Mouse (Mus musculus) hindbrain, embryonic 14.5 days (tissue): ENCODE data around the gene Sh3pxd2a. TPM values are rescaled to one million over a fixed set of nuclear protein-coding genes. Genes with fewer than 3 reads are reported as not detected.
A peak's percentile ranks its signal among the peaks of the same experiment; 100 is the strongest.

Experiments used
- ATAC-seq: fragments of 200-750 bp; cut with Nextera tagmentation; 2 replicates; pipeline ENCODE4 v1.8.0; 2017; ENCODE audit warnings: moderate number of reproducible peaks, mild to moderate bottlenecking, moderate TSS enrichment, moderate library complexity; ENCODE audit not compliant: low FRiP score
- DNase-seq: peaks from one replicate; pipeline ENCODE4 v3.0.0-alpha.2; 2015; ENCODE audit warnings: low spot score
- H3K27ac ChIP-seq: fragments of 300-500 bp; sonication (generic); 2 replicates; pipeline ENCODE4 v1.5.1; 2014; ENCODE audit warnings: mild to moderate bottlenecking, moderate library complexity
- H3K27me3 ChIP-seq: fragments of 300-500 bp; sonication (generic); 2 replicates; pipeline ENCODE4 v1.6.1; 2014; ENCODE audit warnings: mild to moderate bottlenecking, low read length, mixed read lengths; ENCODE audit not compliant: control insufficient read depth, insufficient read depth
- H3K36me3 ChIP-seq: fragments of 300-500 bp; sonication (generic); replicated peaks from 2 replicates; pipeline ENCODE4 v1.6.1; 2014; ENCODE audit not compliant: control insufficient read depth, insufficient read depth
- H3K4me1 ChIP-seq: fragments of 300-500 bp; sonication (generic); replicated peaks from 2 replicates; pipeline ENCODE4 v1.6.1; 2014; ENCODE audit warnings: antibody characterized with exemption, low read length, mixed read lengths; ENCODE audit not compliant: control insufficient read depth, insufficient read depth
- H3K4me2 ChIP-seq: fragments of 300-500 bp; sonication (generic); replicated peaks from 2 replicates; pipeline ENCODE4 v1.6.1; 2014; ENCODE audit warnings: mild to moderate bottlenecking, moderate library complexity
- H3K4me3 ChIP-seq: fragments of 300-500 bp; sonication (generic); replicated peaks from 2 replicates; pipeline ENCODE4 v1.5.1; 2014; ENCODE audit warnings: mild to moderate bottlenecking, low read length
- H3K9ac ChIP-seq: fragments of 300-500 bp; sonication (generic); 2 replicates; pipeline ENCODE4 v1.6.1; 2014
- H3K9me3 ChIP-seq: fragments of 300-500 bp; sonication (generic); 2 replicates; pipeline ENCODE4 v1.6.1; 2016; ENCODE audit warnings: low read length; ENCODE audit not compliant: control insufficient read depth
- WGBS: fragments of 180-500 bp; shearing (Covaris S2); extraction: QIAGEN DNeasy Blood & Tissue Kit; methylation state at CpG from one replicate; pipeline ENCODE4 v1.1.7; 2014; 5-methylcytosine and 5-hydroxymethylcytosine counted together
- polyA plus RNA-seq: library from polyadenylated mRNA; unstranded; fragments of >200 nt; fragmentation: Nextera tagmentation; extraction: Ambion mirVana; gene quantifications from 2 replicates; pipeline ENCODE4 v1.2.1, GENCODE M21; 2014

Gene Sh3pxd2a
- polyA plus RNA-seq, 1 experiment from 2014 or later = 2.8 TPM

DNA sequence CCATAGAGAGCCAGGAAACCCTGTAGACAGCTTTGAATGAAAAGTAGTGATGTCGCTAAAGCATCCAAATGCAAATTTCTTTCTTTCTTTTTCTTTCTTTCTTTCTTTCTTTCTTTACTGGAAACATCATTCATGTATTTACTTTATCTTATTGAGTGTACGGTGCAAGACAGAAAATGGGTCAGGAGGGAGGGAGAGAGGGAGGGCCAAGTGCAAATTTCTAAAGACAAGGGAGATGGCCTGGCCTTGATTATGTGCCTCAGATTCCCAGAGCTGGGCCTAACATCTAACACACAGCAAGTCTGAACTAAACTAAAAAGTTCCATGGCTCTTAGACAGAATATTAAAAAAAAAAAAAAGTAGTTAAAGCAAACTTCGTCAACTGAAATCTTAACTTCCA is 9.3 kb upstream of the Sh3pxd2a start:
- H3K27ac ChIP-seq = no peak overlapping the region
- 49% methylated on average over 3 of the region's 3 CpGs for WGBS

DNA sequence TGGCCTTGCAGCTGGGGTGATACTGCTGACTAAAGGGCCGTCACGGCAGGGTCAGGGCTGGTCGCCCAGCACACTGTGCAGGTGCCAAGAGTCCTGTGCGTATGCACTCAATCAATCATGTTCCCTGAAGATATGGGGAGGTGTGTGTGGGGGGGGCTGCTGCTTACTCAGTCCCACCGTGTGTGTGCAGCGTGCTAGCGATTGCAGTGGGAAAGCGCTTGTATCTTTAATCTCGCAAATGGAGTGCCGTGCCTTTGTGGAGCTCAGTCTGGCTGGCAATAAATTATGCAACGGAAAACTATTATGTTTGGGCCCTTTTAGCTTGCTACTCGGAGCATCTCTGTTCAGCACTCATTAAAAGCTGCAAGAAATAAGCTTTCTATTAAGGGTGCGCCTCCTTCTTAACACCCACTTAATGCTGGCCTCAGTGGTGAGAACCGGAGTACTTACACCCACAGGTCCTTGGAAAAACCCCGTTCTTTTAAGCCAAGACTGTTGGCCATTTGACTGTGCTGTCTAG is 8.7 kb upstream of the Sh3pxd2a start:
- peaks cover 4% of the 10 kb centered on the region; the same call in 1 of the 2 replicates for H3K4me1 ChIP-seq
- no peaks in the 10 kb centered on the region for H3K27me3 ChIP-seq
- no peaks in the 10 kb centered on the region for H3K9me3 ChIP-seq
- no peak for DNase-seq
- peak overlapping the region; percentile 20; the same call in 1 of the 2 replicates for H3K9ac ChIP-seq
- WGBS = 24% methylated on average over 15 of the region's 15 CpGs
- H3K27ac ChIP-seq = no peak overlapping the region
- H3K4me2 ChIP-seq = peak overlapping the region; percentile 6
- ATAC-seq = 0 out of 2 replicates have a peak, but pooled peaks have one; percentile 24
- H3K4me3 ChIP-seq = no peak overlapping the region
- no peaks in the 10 kb centered on the region for H3K36me3 ChIP-seq

More for the DNA sequence above, 9.3 kb upstream of the Sh3pxd2a start:
- Histone ChIP-seq H3K9ac (no peak overlapping the region), H3K27me3 (no peaks in the 10 kb centered on the region), H3K4me2 (0 out of 2 replicates have a peak overlapping the region, but pooled peaks have one; percentile 6), H3K9me3 (no peaks in the 10 kb centered on the region), H3K36me3 (no peaks in the 10 kb centered on the region), H3K4me1 (peaks cover 4% of the 10 kb centered on the region; the same call in 1 of the 2 replicates), H3K4me3 (no peak overlapping the region)
- no peak for ATAC-seq
- no peak for DNase-seq

GRCm38 (mm10) chr19:47471808-47472207 is 7.6 kb upstream of the Sh3pxd2a start:
- Histone ChIP-seq H3K4me2 (no peak overlapping the region), H3K9ac (no peak overlapping the region), H3K4me3 (no peak overlapping the region), H3K4me1 (peaks cover 4% of the 10 kb centered on the region; the same call in 1 of the 2 replicates), H3K27ac (no peak overlapping the region), H3K36me3 (no peaks in the 10 kb centered on the region), H3K27me3 (no peaks in the 10 kb centered on the region), H3K9me3 (no peaks in the 10 kb centered on the region)
- ATAC-seq (no peak), DNase-seq (no peak)
- WGBS = 79% methylated on average over 4 of the region's 4 CpGs

DNA sequence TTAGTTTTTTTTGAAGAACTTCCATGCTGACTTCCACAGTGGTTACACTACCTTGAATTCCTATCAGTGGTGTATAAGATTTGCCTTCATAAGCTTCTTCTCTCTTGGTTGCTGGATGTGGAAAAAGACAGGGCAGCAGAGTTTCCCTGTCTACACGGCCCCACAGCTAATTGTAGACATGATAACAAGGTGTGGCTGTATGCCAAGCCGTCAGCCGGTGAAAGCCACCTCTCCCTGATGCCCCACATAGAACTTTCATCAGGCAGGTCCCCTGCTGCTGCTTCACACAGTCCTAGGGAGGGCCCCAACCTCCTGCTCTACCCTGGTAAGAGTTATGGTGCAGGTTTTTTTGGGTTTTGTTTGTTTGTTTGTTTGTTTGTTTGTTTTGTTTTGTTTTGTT is 4.5 kb upstream of the Sh3pxd2a start:
- Histone ChIP-seq H3K4me1 (peaks cover 10% of the 10 kb centered on the region), H3K36me3 (no peaks in the 10 kb centered on the region), H3K4me3 (no peak overlapping the region), H3K27me3 (no peaks in the 10 kb centered on the region), H3K9ac (no peak overlapping the region), H3K9me3 (no peaks in the 10 kb centered on the region), H3K27ac (no peak overlapping the region), H3K4me2 (no peak overlapping the region)
- ATAC-seq (no peak), DNase-seq (no peak)
- WGBS = 58% methylated on average over 3 of the region's 3 CpGs

- Histone ChIP-seq H3K4me3 (no peak overlapping the region), H3K4me2 (no peak overlapping the region), H3K4me1 (peaks cover 17% of the 10 kb centered on the region), H3K27ac (no peak overlapping the region), H3K9ac (no peak overlapping the region), H3K27me3 (no peaks in the 10 kb centered on the region), H3K9me3 (no peaks in the 10 kb centered on the region), H3K36me3 (no peaks in the 10 kb centered on the region)
- DNase-seq = no peak
- 71% methylated on average over 8 of the region's 8 CpGs for WGBS
- ATAC-seq = no peak
Measured at GRCm38 (mm10) chr19:47466775-47467174, 2.6 kb upstream of the Sh3pxd2a start.

- WGBS = 60% methylated on average over 9 of the region's 9 CpGs
- no peaks in the 10 kb centered on the region for H3K27me3 ChIP-seq
- no peaks in the 10 kb centered on the region for H3K36me3 ChIP-seq
- no peaks in the 10 kb centered on the region for H3K9me3 ChIP-seq
- no peak overlapping the region for H3K4me3 ChIP-seq
- no peak overlapping the region for H3K9ac ChIP-seq
- no peak for ATAC-seq
- H3K4me1 ChIP-seq = peaks cover 22% of the 10 kb centered on the region
- no peak overlapping the region for H3K4me2 ChIP-seq
- no peak overlapping the region for H3K27ac ChIP-seq
- no peak for DNase-seq
Measured at GRCm38 (mm10) chr19:47465467-47465866, 1.3 kb upstream of the Sh3pxd2a start.

DNA sequence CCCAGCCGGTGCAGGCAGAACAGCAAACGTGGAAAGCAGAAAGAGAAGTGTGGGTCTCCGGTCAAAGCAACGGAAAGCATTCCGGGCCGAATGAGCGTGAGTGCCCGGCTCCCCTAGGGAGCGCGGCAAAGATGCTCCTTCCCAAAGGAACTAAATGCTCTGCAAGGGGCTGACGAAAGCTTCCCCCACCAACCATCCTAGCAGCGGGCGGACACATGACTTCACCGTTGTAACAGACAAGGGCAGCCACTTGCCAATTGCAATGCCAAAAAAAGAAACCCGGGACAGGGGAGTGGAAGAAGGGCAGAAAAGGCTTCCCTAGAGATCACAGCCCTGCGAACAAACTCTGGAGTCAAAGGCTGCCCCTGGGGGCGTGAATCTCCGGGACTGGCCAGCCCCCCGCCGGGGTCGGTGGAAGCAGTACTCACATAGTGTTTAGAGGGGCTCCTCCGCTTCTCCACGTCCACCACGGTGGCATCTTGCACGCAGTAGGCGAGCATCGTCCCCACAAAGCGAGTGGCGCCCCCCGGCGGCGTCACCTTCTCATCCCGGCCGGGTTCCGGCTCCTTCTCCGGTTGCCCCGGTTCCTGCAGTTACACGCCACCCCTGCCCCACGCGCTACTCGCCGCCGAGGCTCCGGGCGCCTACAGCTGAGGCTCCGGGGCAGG is 431 bp downstream of the Sh3pxd2a start:
- H3K36me3 ChIP-seq = no peaks in the 10 kb centered on the region
- peak overlapping the region; percentile 79 for H3K27ac ChIP-seq
- DNase-seq (peak; percentile 70), ATAC-seq (peak; percentile 71)
- WGBS = under 1% methylated on average over 46 of the region's 46 CpGs
- peaks cover 27% of the 10 kb centered on the region for H3K4me1 ChIP-seq
- H3K27me3 ChIP-seq = no peaks in the 10 kb centered on the region
- peak overlapping the region; percentile 75 for H3K4me3 ChIP-seq
- peak overlapping the region; percentile 88 for H3K4me2 ChIP-seq
- peak overlapping the region; percentile 88 for H3K9ac ChIP-seq
- no peaks in the 10 kb centered on the region for H3K9me3 ChIP-seq

- Histone ChIP-seq H3K27me3 (no peaks in the 10 kb centered on the region), H3K4me2 (peak overlapping the region; percentile 88), H3K9ac (peak overlapping the region; percentile 88), H3K36me3 (no peaks in the 10 kb centered on the region), H3K9me3 (no peaks in the 10 kb centered on the region), H3K4me3 (peak overlapping the region; percentile 75), H3K27ac (no peak overlapping the region), H3K4me1 (peaks cover 27% of the 10 kb centered on the region)
- ATAC-seq = no peak
- no peak for DNase-seq
- WGBS = under 1% methylated on average over 13 of the region's 13 CpGs
Measured at GRCm38 (mm10) chr19:47463206-47463605, 995 bp downstream of the Sh3pxd2a start.

DNA sequence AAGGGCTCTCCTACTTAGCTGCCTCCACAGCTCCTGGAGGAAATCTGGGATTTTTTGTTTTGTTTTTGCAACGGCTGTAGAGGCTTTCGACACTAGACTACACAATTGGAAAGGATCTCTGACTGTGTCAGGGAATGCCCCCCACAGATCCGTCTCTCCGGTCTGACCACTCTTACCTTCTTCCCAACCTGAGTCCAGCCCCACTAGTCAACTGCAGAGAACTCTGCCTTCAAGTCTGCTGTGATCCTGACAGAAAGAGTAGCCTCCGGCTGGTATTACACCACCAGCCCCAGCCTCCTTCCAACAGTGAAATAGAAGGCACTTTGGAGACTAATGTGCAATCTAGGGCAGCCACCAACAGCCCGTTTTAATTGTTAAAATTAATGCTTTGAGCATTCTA is 1.5 kb downstream of the Sh3pxd2a start:
- WGBS = 15% methylated on average over 6 of the region's 6 CpGs
- Histone ChIP-seq H3K4me3 (peak overlapping the region; percentile 75), H3K9me3 (no peaks in the 10 kb centered on the region), H3K36me3 (no peaks in the 10 kb centered on the region), H3K9ac (peak overlapping the region; percentile 88), H3K4me2 (peak overlapping the region; percentile 88), H3K27me3 (no peaks in the 10 kb centered on the region), H3K4me1 (peaks cover 27% of the 10 kb centered on the region), H3K27ac (no peak overlapping the region)
- ATAC-seq = no peak
- DNase-seq = no peak
